Mouse (Mus musculus) layer of hippocampus, adult 8-10 months (tissue): Measurements from ENCODE around the gene Numb. TPM values are rescaled to one million over a fixed set of nuclear protein-coding genes. Genes with fewer than 3 reads are reported as not detected.

ENCODE experiments used
- total RNA-seq, 4 experiments: library from RNA; stranded (reverse); gene quantifications; 2 replicates each; pipeline ENCODE4 v1.2.4; 2022

The Numb gene
- total RNA-seq, 4 experiments from 2014 or later, result 37.5 to 52.2 (median 41.4) TPM

Other genes starting within 250 kb of the Numb start
- 10 to 100 TPM; 64.2 to 76.0 (median 69.9) TPM for gene Psen1, start 233.8 kb downstream of the Numb start, total RNA-seq
- gene Papln, start 158.3 kb downstream of the Numb start, total RNA-seq, result 1 to 10 TPM; 3.7 to 4.7 (median 3.9) TPM
- 10 to 100 TPM; 13.9 to 17.7 (median 15.1) TPM for gene Riox1, start 28.7 kb upstream of the Numb start, total RNA-seq
- gene Heatr4, start 62.9 kb upstream of the Numb start, total RNA-seq, result under 1 TPM in 2 of 4 experiments, not detected in 2; 0.11 to 0.14 TPM
- 10 to 100 TPM; 13.3 to 15.7 (median 14.6) TPM for gene Acot2, start 65.9 kb upstream of the Numb start, total RNA-seq
- gene Acot1, start 87.6 kb upstream of the Numb start, total RNA-seq, result 10 to 100 TPM; 21.5 to 25.1 (median 24.2) TPM
- 1 to 10 TPM; 2.2 to 3.3 (median 2.7) TPM for gene Acot4, start 116.4 kb upstream of the Numb start, total RNA-seq
- not detected for gene Gm49366, start 117.0 kb upstream of the Numb start, total RNA-seq
- 1 to 10 TPM; 2.4 to 3.1 (median 2.8) TPM for gene Acot3, start 130.2 kb upstream of the Numb start, total RNA-seq
- gene Acot5, start 147.4 kb upstream of the Numb start, total RNA-seq, result 1 to 10 TPM; 4.4 to 5.3 (median 5.2) TPM
- 1 to 10 TPM; 4.5 to 6.1 (median 5.1) TPM for gene Acot6, start 178.7 kb upstream of the Numb start, total RNA-seq
- 10 to 100 TPM; 76.7 to 97.3 (median 85.4) TPM for gene Dnal1, start 192.4 kb upstream of the Numb start, total RNA-seq
- 1 to 10 TPM; 3.1 to 3.9 (median 3.6) TPM for gene Pnma1, start 226.6 kb upstream of the Numb start, total RNA-seq